In the genomic region with DNA sequence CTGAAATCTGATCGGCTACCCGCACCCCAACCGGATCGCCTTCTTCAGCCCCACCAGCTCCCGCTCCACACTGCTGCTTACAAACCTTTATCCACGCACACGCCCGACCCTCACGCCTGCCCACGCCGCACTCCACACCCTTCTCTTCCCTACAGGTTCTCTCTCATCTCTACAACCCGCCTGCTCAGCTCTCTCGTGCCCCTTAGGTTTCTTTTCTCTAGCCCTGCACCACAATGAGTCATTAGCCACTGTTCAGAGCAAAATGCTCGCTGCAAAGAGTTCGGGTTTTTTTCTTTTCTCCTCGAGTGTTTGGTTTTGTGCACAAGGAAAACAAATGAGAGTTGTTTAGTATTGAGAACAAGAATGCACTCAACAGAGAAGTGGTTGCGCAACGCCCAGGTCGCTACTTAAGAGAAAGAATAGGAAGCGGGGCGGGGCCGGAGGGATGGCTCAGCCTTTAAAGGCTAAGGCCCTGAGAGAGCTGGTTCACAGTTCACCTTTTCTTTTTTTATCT, we compare ENCODE assay signal across 8 mouse cellular contexts. TPM values are rescaled to one million over a fixed set of nuclear protein-coding genes. Genes with fewer than 3 reads are reported as not detected.
DNase-seq lines count a peak whose midpoint lies in the region; ATAC-seq and TF ChIP-seq lines count a peak whose summit lies in the region.

No protein-coding gene starts in this region.

- peaks cover 4% of the 10 kb centered on the region for H3K4me1 ChIP-seq in lung, adult 2 months (ENCODE audit: control insufficient read depth, insufficient read depth, low read length)
- H3K4me1 ChIP-seq in neural tube, embryonic 15.5 days: peaks cover 24% of the 10 kb centered on the region

- TF ChIP-seq POLR2A in lung, adult 2 months (IDR thresholded peaks at IDR 0.05; ENCODE audit: borderline replicate concordance, extremely low read depth, low read depth, low read length): peak; percentile 28; the same call in 1 of the 2 replicates

- TF ChIP-seq CTCF in lung, adult 2 months (IDR thresholded peaks at IDR 0.05; ENCODE audit: insufficient read depth, low read length): no peak

- peak overlapping the region; percentile 91 for H3K27ac ChIP-seq in neural tube, embryonic 15.5 days (replicated peaks)

- H3K9ac ChIP-seq in neural tube, embryonic 15.5 days (replicated peaks): peak overlapping the region; percentile 76

- DNase-seq in retina, adult 2 months (ENCODE audit: low read depth, low spot score): peak; percentile 44
- DNase-seq in retina, postnatal 1 day: no peak
- peak; percentile 51 to 62 for DNase-seq in cerebellum, postnatal 36 days
- DNase-seq in heart, adult 18-20 months: peak; percentile 87 to 92
- DNase-seq in kidney, adult 11 months: peak; percentile 69
- DNase-seq in lung, adult 2 months: peak; percentile 87
- peak; percentile 57 to 62 for DNase-seq in thymus, postnatal 36 days

- peak; percentile 52 for ATAC-seq in neural tube, embryonic 15.5 days (ENCODE audit: low FRiP score)

- peak overlapping the region; percentile 69 for H3K4me2 ChIP-seq in neural tube, embryonic 15.5 days

- peak overlapping the region; percentile 93 for H3K4me3 ChIP-seq in lung, adult 2 months (replicated peaks; ENCODE audit: extremely low read depth, low read depth, low read length)
- H3K4me3 ChIP-seq in neural tube, embryonic 15.5 days (replicated peaks): peak overlapping the region; percentile 93

- H3K9me3 ChIP-seq in neural tube, embryonic 15.5 days (replicated peaks): no peaks in the 10 kb centered on the region

- WGBS in lung, adult 2 months: under 1% methylated on average over 22 of the region's 22 CpGs
- under 1% methylated on average over 22 of the region's 22 CpGs for WGBS in neural tube, embryonic 15.5 days

- H3K27me3 ChIP-seq in neural tube, embryonic 15.5 days (replicated peaks): no peaks in the 10 kb centered on the region

- no peaks in the 10 kb centered on the region for H3K36me3 ChIP-seq in neural tube, embryonic 15.5 days

RNA-seq across cellular contexts. Expression of a gene that starts 17.4 kb away (rescaled TPM):
- under 1 TPM; 0.21 to 0.45 TPM for total RNA-seq in heart, adult 18-20 months (2021)
- 2.4 and 2.7 TPM in 2 replicates for polyA plus RNA-seq in lung, adult 2 months (2012; rRNA removed)
- polyA plus RNA-seq in neural tube, embryonic 15.5 days (2015; fragmentation: Nextera tagmentation; extraction: Ambion mirVana): 0.49 TPM in 1 of 2 replicates, not detected in the other

RNA-seq across cellular contexts. Expression of a gene that starts 17.4 kb away (rescaled TPM):
- total RNA-seq in heart, adult 18-20 months (2021): not detected
- polyA plus RNA-seq in lung, adult 2 months (2012; rRNA removed): 0.41 TPM in 1 of 2 replicates, not detected in the other
- not detected in 2 replicates for polyA plus RNA-seq in neural tube, embryonic 15.5 days (2015; fragmentation: Nextera tagmentation; extraction: Ambion mirVana)

RNA-seq across cellular contexts. Expression of a gene that starts 43.9 kb away (rescaled TPM):
- total RNA-seq in heart, adult 18-20 months (2021): under 1 TPM in 1 of 2 experiments, not detected in 1; 0.62 TPM
- polyA plus RNA-seq in lung, adult 2 months (2012; rRNA removed): 0.79 and 1.6 TPM in 2 replicates
- 0.92 TPM in 1 of 2 replicates, not detected in the other for polyA plus RNA-seq in neural tube, embryonic 15.5 days (2015; fragmentation: Nextera tagmentation; extraction: Ambion mirVana)

RNA-seq across cellular contexts. Expression of a gene that starts 47.4 kb away (rescaled TPM):
- 1 to 10 TPM in 1 of 2 experiments, under 1 TPM in 1; 0.45 to 1.4 TPM for total RNA-seq in heart, adult 18-20 months (2021)
- 1.2 and 2.7 TPM in 2 replicates for polyA plus RNA-seq in lung, adult 2 months (2012; rRNA removed)
- 0.41 and 5.9 TPM in 2 replicates for polyA plus RNA-seq in neural tube, embryonic 15.5 days (2015; fragmentation: Nextera tagmentation; extraction: Ambion mirVana)

RNA-seq across cellular contexts. Expression of a gene that starts 54.5 kb away (rescaled TPM):
- not detected for total RNA-seq in heart, adult 18-20 months (2021)
- 1.8 and 2.6 TPM in 2 replicates for polyA plus RNA-seq in lung, adult 2 months (2012; rRNA removed)
- 0.09 and 0.70 TPM in 2 replicates for polyA plus RNA-seq in neural tube, embryonic 15.5 days (2015; fragmentation: Nextera tagmentation; extraction: Ambion mirVana)
